Mouse (Mus musculus) olfactory bulb, adult 2 months (tissue): ENCODE data around the gene Slain2. TPM values are rescaled to one million over a fixed set of nuclear protein-coding genes. Genes with fewer than 3 reads are reported as not detected.
"Not testable (repeated sequence)": the region's sequence is repeated elsewhere in the genome, so short reads cannot be mapped to it uniquely, and the experiment has no call there.

Experiments used
- H3K27ac ChIP-seq: fragments of 200-500 bp; 2 replicates; pipeline ENCODE4 v1.5.1; 2012; ENCODE audit warnings: low read depth, low read length; ENCODE audit not compliant: insufficient read depth
- H3K4me1 ChIP-seq: fragments of 200-500 bp; 2 replicates; pipeline ENCODE4 v1.6.1; 2012; ENCODE audit warnings: low read length; ENCODE audit not compliant: control insufficient read depth, insufficient read depth
- H3K4me3 ChIP-seq: fragments of 200-500 bp; 2 replicates; pipeline ENCODE4 v1.5.1; 2012; ENCODE audit warnings: mild to moderate bottlenecking, low read depth, low read length, moderate library complexity; ENCODE audit not compliant: insufficient read depth
- CTCF ChIP-seq: fragments of 200-500 bp; IDR thresholded peaks from 2 replicates; pipeline ENCODE4 v1.5.1; 2012; ENCODE audit warnings: low read depth, mild to moderate bottlenecking, low read length, moderate library complexity; ENCODE audit not compliant: insufficient read depth
- POLR2A ChIP-seq: fragments of 200-500 bp; IDR thresholded peaks from 2 replicates; pipeline ENCODE4 v1.6.1; 2012; ENCODE audit warnings: mild to moderate bottlenecking, low read depth, low read length, moderate library complexity; ENCODE audit not compliant: insufficient read depth
- WGBS: fragments of 180-500 bp; shearing (Covaris S2); methylation state at CpG from one replicate; pipeline ENCODE4 v1.1.7; 2018; 5-methylcytosine and 5-hydroxymethylcytosine counted together
- polyA plus RNA-seq: library from polyadenylated mRNA; stranded (reverse); fragments of >200 nt; gene quantifications from 2 replicates; pipeline ENCODE4 v1.2.4, GENCODE M21; 2012; ENCODE audit warnings: low replicate concordance; ENCODE audit not compliant: missing spikeins, insufficient read depth, insufficient read length

Gene Slain2
- polyA plus RNA-seq, 1 experiment, result not detected

GRCm38 (mm10) chr5:72992474-72992873 lies 78.4 kb downstream of the Slain2 start:
- Histone ChIP-seq H3K4me1 (peaks cover 4% of the 10 kb centered on the region), H3K27ac (no peak overlapping the region), H3K4me3 (no peak overlapping the region)
- TF ChIP-seq POLR2A, result no peak
- no peak for TF ChIP-seq CTCF
- WGBS, result 91% methylated on average over 1 of the region's 1 CpGs

GRCm38 (mm10) chr5:72994424-72994823 lies 80.3 kb downstream of the Slain2 start:
- Histone ChIP-seq H3K4me3 (no peak overlapping the region), H3K27ac (no peak overlapping the region), H3K4me1 (peaks cover 4% of the 10 kb centered on the region)
- WGBS, result 80% methylated on average over 8 of the region's 8 CpGs
- no peak for TF ChIP-seq POLR2A
- no peak for TF ChIP-seq CTCF

- Histone ChIP-seq H3K27ac (no peak overlapping the region), H3K4me1 (peaks cover 4% of the 10 kb centered on the region), H3K4me3 (no peak overlapping the region)
- TF ChIP-seq POLR2A (no peak), CTCF (no peak)
- WGBS, result 57% methylated on average over 2 of the region's 2 CpGs
These were observed 80.8 kb downstream of the Slain2 start for GRCm38 (mm10) chr5:72994928-72995327.

GRCm38 (mm10) chr5:72995379-72995778 lies 81.3 kb downstream of the Slain2 start:
- Histone ChIP-seq H3K27ac (no peak overlapping the region), H3K4me3 (no peak overlapping the region), H3K4me1 (peaks cover 4% of the 10 kb centered on the region)
- WGBS, result 21% methylated on average over 10 of the region's 10 CpGs
- no peak for TF ChIP-seq POLR2A

GRCm38 (mm10) chr5:72998546-72998945 lies 84.4 kb downstream of the Slain2 start:
- H3K27ac ChIP-seq, H3K4me3 ChIP-seq, H3K4me1 ChIP-seq: not testable (repeated sequence)
- WGBS, result 87% methylated on average over 1 of the region's 1 CpGs

GRCm38 (mm10) chr5:73004046-73004445 lies 89.9 kb downstream of the Slain2 start:
- Histone ChIP-seq H3K27ac (no peak overlapping the region), H3K4me3 (no peak overlapping the region), H3K4me1 (peaks cover 7% of the 10 kb centered on the region)
- TF ChIP-seq POLR2A, result no peak
- no peak for TF ChIP-seq CTCF
- 89% methylated on average over 5 of the region's 5 CpGs for WGBS

GRCm38 (mm10) chr5:73006784-73007581 lies 92.9 kb downstream of the Slain2 start, which contains the start of gene Slc10a4:
TSS of gene Slc10a4 (plus strand) at chr5:73006883.
- Histone ChIP-seq H3K27ac (no peak within 1 kb of the TSS), H3K4me3 (peak within 1 kb of the TSS; percentile 41)
- WGBS, result 9% methylated on average over 65 of the region's 65 CpGs

GRCm38 (mm10) chr5:73007582-73007959 lies 93.5 kb downstream of the Slain2 start:
- no peak overlapping the region for H3K27ac ChIP-seq
- no peak overlapping the region for H3K4me3 ChIP-seq
- TF ChIP-seq CTCF, result no peak
- TF ChIP-seq POLR2A, result no peak
- 57% methylated on average over 5 of the region's 5 CpGs for WGBS
- peaks cover 7% of the 10 kb centered on the region for H3K4me1 ChIP-seq

More at GRCm38 (mm10) chr5:73006784-73007581, 92.9 kb downstream of the Slain2 start, which contains the start of gene Slc10a4:
- peaks cover 7% of the 10 kb centered on the region for H3K4me1 ChIP-seq
- TF ChIP-seq POLR2A (no peak), CTCF (no peak)

GRCm38 (mm10) chr5:73008230-73008629 lies 94.1 kb downstream of the Slain2 start:
- not testable (repeated sequence) for H3K4me3 ChIP-seq, H3K4me1 ChIP-seq, H3K27ac ChIP-seq
- WGBS, result 63% methylated on average over 8 of the region's 8 CpGs

GRCm38 (mm10) chr5:73011806-73012205 lies 97.7 kb downstream of the Slain2 start:
- 93% methylated on average over 16 of the region's 16 CpGs for WGBS
- not testable (repeated sequence) for H3K4me1 ChIP-seq, H3K4me3 ChIP-seq, H3K27ac ChIP-seq

- not testable (repeated sequence) for H3K27ac ChIP-seq, H3K4me3 ChIP-seq, H3K4me1 ChIP-seq
- 39% methylated on average over 27 of the region's 27 CpGs for WGBS
These were observed 98.9 kb downstream of the Slain2 start for GRCm38 (mm10) chr5:73012884-73013610.

GRCm38 (mm10) chr5:73013611-73014287 lies 99.6 kb downstream of the Slain2 start:
- not testable (repeated sequence) for H3K4me1 ChIP-seq, H3K27ac ChIP-seq
- WGBS, result 4% methylated on average over 61 of the region's 65 CpGs
- H3K4me3 ChIP-seq, result peak overlapping the region; percentile 18
